Mouse (Mus musculus) right cerebral cortex, postnatal 36 days (tissue): ENCODE measurements around the gene Olfr646.

Experiments
- DNase-seq, 2 experiments: peaks; one replicate each; pipeline ENCODE4 v3.0.0; 2022; ENCODE audit warnings: low spot score in 2 of 2, mixed read lengths in 1 of 2

Gene Olfr646

DNA sequence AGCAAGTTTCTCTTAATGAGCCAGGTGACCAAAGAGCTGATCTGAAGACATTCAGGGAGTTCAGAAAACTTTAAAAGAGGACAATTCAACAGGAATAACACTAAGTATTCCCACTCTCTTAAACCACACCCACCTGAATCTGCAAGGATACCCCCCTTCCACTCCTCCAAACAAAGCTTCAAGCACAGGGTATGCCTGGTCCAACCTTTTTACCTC, at the start of gene Olfr646:
Olfr646 (plus strand) TSS at position 117 of the 216 bp plus-strand sequence.
- DNase-seq, result no peak

DNA sequence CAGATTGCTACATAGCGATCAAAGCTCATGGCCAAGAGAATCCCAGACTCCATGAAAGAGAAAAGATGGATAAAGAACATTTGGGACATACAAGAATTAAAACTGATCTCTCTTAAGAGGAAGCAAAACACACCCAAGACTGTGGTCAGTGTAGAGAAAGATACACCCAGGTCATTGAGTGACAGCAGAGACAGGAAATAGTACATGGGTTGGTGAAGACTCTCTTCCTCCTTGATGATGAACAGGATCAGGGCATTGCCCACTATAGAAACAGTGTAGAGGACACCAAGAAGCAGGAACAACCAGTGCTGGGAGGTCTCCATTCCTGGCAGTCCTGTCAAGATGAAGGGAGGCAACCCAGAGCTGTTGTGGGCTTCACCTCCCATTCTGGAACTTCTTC, 45.5 kb upstream of the Olfr646 start:
- no peak for DNase-seq

- DNase-seq, result no peak
Measured at GRCm38 (mm10) chr7:104061345-104061744, 43.3 kb upstream of the Olfr646 start, which contains the start of gene 4930516K23Rik. 4930516K23Rik (minus strand) TSS chr7:104061445.

DNA sequence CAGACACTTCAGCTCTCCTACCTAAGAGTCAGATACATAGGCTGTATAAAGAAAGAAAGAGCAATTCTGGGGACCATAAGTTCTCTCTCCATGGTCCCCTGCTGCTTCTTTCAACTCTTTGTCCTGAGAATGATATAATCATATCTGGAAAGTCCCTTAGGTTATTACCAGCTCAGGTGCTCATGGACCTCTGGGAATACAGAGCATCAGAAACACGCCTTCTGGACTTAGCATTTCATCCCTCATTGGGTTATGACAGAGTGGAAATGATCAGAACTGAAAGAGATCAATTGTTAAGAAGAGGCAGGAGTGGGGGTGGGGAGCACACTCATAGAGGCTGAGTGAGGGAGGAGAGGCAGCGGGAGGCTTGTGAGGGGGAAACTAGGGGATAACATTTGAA, 32.9 kb upstream of the Olfr646 start, which contains the start of gene Olfr644:
Olfr644 (minus strand) TSS at position 101 of the 400 bp plus-strand sequence.
- DNase-seq, result no peak

- DNase-seq, result no peak
Measured at GRCm38 (mm10) chr7:104085365-104085764, 19.3 kb upstream of the Olfr646 start, which contains the start of gene Olfr645. Olfr645 (minus strand) TSS chr7:104085465.

DNA sequence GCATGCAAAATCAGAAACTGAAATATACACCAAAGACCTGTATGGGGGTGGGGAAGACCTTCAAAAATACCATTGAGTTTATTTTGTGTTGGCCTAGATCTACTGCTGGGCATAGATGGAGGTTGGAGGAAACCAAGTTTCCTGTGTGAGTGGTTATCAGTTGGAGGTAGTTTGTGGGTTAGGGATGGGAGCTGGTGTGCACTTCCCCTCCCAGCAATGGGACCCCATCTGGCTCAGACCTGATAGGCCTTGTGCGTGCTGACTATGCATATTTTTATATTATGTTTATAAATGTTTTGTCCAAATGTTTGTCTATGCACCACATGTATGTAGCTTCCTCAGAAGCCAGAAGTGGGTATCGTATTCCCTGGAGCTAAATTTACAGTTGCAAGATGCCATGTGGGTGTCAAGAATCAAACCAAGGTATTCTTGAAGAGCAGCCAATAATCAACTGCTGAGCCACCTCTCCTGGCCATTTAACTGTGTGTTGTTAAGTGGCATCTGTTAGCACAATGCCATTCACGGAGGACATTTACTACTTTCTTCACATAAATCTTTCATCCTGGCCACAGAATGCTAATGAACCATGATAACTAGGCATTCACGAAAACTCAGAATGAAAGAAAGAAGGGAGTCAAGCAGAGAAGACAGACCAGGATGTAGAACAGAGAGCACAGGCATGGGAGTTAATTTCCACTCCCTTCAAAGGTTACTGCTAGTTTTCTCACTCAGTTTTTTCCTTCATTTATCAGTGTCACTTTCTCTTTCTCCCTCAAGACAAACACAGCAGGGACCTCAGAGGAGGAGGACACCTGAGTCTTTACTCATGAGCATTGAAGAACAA, 538 bp upstream of the Olfr646 start:
- no peak for DNase-seq

- no peak for DNase-seq
Measured at GRCm38 (mm10) chr7:104129726-104130125, 25.1 kb downstream of the Olfr646 start, which contains the start of gene Ubqln5. Ubqln5 (minus strand) TSS chr7:104129826.

DNA sequence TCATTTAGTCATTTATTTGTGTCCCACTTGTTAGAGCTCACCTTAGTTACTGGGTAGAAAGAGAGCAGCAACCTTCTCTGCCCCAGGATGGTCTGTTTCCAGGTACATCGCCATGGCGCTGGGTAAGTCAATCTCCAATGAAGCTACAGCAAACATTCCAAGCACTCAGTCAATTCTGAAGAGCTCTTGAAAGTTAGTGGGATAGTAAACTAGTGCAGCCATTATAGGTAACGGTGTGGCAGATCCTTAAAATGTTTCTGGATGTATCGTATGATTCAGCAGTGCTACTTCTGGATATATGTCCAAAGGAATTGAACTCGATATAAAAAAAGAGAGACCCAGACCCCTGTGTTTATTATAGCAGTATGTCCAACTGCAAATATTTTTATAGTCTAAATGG, 32.6 kb downstream of the Olfr646 start, which contains the start of gene Olfr643:
Olfr643 (minus strand) TSS at position 101 of the 400 bp plus-strand sequence.
- no peak for DNase-seq

DNA sequence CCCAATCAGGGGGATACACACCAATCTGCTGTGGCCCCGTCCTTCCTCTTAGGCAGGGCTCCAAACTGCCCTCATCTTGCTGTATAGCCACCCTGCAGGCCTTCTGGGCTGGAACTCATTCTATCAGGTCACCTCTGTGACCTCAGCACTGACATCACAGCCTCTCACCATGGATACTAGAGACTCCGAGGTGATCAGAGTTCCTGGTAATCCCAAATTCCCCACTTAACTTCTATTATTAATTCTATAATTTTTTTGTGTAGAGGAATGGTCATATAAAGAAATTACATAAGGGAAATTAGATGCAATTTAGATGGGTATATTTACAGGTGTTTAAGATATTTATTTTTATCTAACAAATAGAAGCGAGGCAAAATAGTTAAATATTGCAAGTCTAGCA, 38.5 kb downstream of the Olfr646 start, which contains the start of gene Ubqln3:
Ubqln3 (minus strand) TSS at position 101 of the 400 bp plus-strand sequence.
- no peak for DNase-seq

- DNase-seq, result no peak
Measured at GRCm38 (mm10) chr7:104150456-104150855, 45.8 kb downstream of the Olfr646 start, which contains the start of gene Ubqlnl. Ubqlnl (minus strand) TSS chr7:104150556.
